Mouse (Mus musculus) lung, embryonic 16.5 days (tissue): Measurements from ENCODE around the gene Ephb4. TPM values are rescaled to one million over a fixed set of nuclear protein-coding genes. Genes with fewer than 3 reads are reported as not detected.

ENCODE experiments used
- ATAC-seq: fragments of 200-750 bp; cut with Nextera tagmentation; 2 replicates; pipeline ENCODE4 v1.8.0; 2017; ENCODE audit warnings: low read depth, mild to moderate bottlenecking, moderate library complexity
- H3K27ac ChIP-seq: fragments of 300-500 bp; sonication (generic); 2 replicates; pipeline ENCODE4 v1.5.1; 2014; ENCODE audit warnings: mild to moderate bottlenecking, control low read depth, low read length
- H3K27me3 ChIP-seq: fragments of 300-500 bp; sonication (generic); 2 replicates; pipeline ENCODE4 v1.6.1; 2014; ENCODE audit warnings: low read depth, low read length, mixed read lengths; ENCODE audit not compliant: control insufficient read depth, insufficient read depth
- H3K36me3 ChIP-seq: fragments of 300-500 bp; sonication (generic); 2 replicates; pipeline ENCODE4 v1.6.1; 2014; ENCODE audit warnings: low read length; ENCODE audit not compliant: control insufficient read depth, insufficient read depth
- H3K4me1 ChIP-seq: fragments of 300-500 bp; sonication (generic); replicated peaks from 2 replicates; pipeline ENCODE4 v1.6.1; 2014; ENCODE audit warnings: low read length, mixed read lengths; ENCODE audit not compliant: control insufficient read depth, insufficient read depth
- H3K4me2 ChIP-seq: fragments of 300-500 bp; sonication (generic); 2 replicates; pipeline ENCODE4 v1.6.1; 2014; ENCODE audit warnings: low read depth, low read length, control low read depth
- H3K4me3 ChIP-seq: fragments of 300-500 bp; sonication (generic); 2 replicates; pipeline ENCODE4 v1.5.1; 2014; ENCODE audit warnings: mild to moderate bottlenecking, low read length, control low read depth
- H3K9ac ChIP-seq: fragments of 300-500 bp; sonication (generic); 2 replicates; pipeline ENCODE4 v1.6.1; 2014; ENCODE audit warnings: low read length, control low read depth
- H3K9me3 ChIP-seq: fragments of 300-500 bp; sonication (generic); 2 replicates; pipeline ENCODE4 v1.6.1; 2016; ENCODE audit warnings: low read length; ENCODE audit not compliant: control insufficient read depth
- WGBS: fragments of 180-500 bp; shearing (Covaris S2); extraction: QIAGEN DNeasy Blood & Tissue Kit; methylation state at CpG from one replicate; pipeline ENCODE4 v1.1.7; 2014; 5-methylcytosine and 5-hydroxymethylcytosine counted together
- polyA plus RNA-seq: library from polyadenylated mRNA; unstranded; fragments of >200 nt; fragmentation: Nextera tagmentation; extraction: Ambion mirVana; gene quantifications from 2 replicates; pipeline ENCODE4 v1.2.1, GENCODE M21; 2015

The Ephb4 gene
- polyA plus RNA-seq, 1 experiment from 2014 or later = 56.9 TPM

DNA sequence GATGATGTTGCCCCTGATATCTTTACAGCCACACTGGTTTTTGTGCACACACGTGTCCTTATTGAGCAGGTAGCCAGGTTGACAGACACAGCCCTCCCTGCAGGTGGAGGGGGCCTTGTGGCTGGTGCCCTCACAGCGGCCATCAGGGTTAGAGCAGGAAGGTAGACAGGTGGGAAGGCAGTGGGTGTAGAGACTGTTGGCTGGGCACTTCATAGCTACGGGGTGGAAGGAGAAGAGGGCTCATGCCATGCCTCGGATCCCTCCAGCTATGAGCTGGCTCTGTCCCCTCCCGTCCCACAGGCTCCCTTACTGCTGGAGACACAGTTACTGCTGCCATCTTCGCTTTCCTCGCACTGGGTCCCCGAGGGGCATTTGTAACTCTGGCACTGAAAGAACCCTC lies 41.7 kb downstream of the Ephb4 start:
- Histone ChIP-seq H3K36me3 (no peaks in the 10 kb centered on the region), H3K4me3 (no peak overlapping the region), H3K9me3 (no peaks in the 10 kb centered on the region), H3K27ac (no peak overlapping the region), H3K4me1 (no peaks in the 10 kb centered on the region), H3K4me2 (no peak overlapping the region), H3K27me3 (no peaks in the 10 kb centered on the region), H3K9ac (no peak overlapping the region)
- WGBS = 76% methylated on average over 8 of the region's 8 CpGs
- no peak for ATAC-seq

DNA sequence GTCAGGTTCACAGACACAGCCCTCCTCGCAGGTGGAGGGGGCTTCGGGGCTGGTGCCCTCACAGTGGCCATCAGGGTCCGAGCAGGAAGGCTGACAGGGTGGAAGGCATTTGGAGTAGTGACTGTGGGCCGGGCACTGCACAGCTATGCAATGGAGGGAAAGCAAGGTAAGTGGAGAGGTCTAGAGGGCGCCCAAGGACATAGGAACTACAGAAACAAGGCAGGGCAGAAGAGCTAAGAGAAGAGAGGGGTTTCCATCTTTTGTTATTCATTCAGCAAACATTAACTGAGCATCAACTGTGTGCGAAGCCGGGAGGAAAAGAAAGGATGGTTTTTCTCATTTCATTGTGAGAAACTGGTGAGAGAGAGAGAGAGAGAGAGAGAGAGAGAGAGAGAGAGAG lies 44.5 kb downstream of the Ephb4 start:
- Histone ChIP-seq H3K4me2 (no peak overlapping the region), H3K4me3 (no peak overlapping the region), H3K9ac (no peak overlapping the region), H3K9me3 (no peaks in the 10 kb centered on the region), H3K4me1 (no peaks in the 10 kb centered on the region), H3K27me3 (no peaks in the 10 kb centered on the region), H3K27ac (no peak overlapping the region), H3K36me3 (no peaks in the 10 kb centered on the region)
- no peak for ATAC-seq
- WGBS = 30% methylated on average over 7 of the region's 7 CpGs

DNA sequence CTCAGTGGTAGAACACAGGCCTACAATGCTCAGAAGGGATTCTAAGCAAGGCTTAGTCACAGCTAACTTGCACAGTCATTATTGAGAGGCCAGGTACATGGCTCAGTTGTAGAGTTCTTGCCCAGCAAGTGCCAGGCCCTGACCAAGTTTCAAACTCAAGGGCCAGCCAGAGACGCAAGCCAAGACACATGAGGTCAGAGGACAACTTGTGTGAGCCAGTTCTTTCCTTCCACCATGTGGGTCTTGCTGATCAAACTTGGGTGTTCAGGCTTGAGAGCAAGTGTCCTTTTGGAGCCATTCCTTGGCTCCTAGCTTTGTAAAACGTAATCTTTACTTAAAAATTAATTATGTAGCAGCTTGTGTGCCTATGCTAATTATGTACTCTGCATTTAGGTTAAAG lies 54.2 kb downstream of the Ephb4 start:
- H3K4me3 ChIP-seq = no peak overlapping the region
- H3K36me3 ChIP-seq = no peaks in the 10 kb centered on the region
- H3K27ac ChIP-seq = no peak overlapping the region
- no peaks in the 10 kb centered on the region for H3K4me1 ChIP-seq
- no peaks in the 10 kb centered on the region for H3K27me3 ChIP-seq
- no peak for ATAC-seq
- 72% methylated on average over 2 of the region's 2 CpGs for WGBS
- H3K9me3 ChIP-seq = no peaks in the 10 kb centered on the region
- no peak overlapping the region for H3K9ac ChIP-seq
- no peak overlapping the region for H3K4me2 ChIP-seq

DNA sequence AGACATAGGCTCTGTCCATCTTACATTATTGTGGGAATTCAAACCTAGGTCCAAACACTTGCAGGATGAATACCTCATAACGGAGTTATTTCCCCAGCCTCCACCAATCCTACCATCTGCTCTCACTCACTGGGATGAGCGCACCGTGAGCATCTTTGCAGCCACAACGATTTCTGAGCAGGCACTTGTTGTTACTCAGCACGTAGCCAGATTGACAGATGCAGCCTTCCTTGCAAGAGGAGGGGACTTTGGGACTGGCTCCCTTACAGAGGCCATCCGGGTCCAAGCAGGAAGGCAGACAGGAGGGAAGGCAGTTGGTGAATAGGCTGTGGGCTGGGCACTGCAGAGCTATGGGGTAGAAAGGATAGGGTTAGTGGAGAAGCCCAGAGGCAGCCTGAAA lies 59.5 kb downstream of the Ephb4 start:
- ATAC-seq = no peak
- H3K27me3 ChIP-seq = no peaks in the 10 kb centered on the region
- no peaks in the 10 kb centered on the region for H3K9me3 ChIP-seq
- no peak overlapping the region for H3K4me2 ChIP-seq
- H3K27ac ChIP-seq = no peak overlapping the region
- H3K4me3 ChIP-seq = no peak overlapping the region
- no peaks in the 10 kb centered on the region for H3K36me3 ChIP-seq
- 66% methylated on average over 6 of the region's 6 CpGs for WGBS
- no peak overlapping the region for H3K9ac ChIP-seq
- H3K4me1 ChIP-seq = peaks cover 5% of the 10 kb centered on the region; the same call in 1 of the 2 replicates

DNA sequence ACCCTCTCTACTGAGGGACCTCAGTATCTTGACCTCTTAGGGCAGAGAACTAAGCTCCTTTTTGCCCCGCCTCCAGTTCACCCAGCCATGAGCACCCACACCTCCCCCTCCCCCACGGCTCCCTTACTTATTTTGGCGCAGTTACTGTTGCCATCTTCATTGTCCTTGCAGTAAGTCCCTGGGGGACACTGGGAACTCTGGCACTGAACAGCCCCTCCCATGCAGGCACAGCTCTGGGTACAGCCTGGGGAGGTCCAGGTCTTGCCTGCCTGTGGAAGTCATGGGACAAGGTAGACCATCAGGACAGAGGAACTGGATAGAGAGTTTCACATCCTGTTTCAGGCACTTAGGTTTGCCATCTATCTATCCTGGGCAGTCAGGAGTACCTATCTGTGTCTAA lies 60.2 kb downstream of the Ephb4 start:
- H3K4me2 ChIP-seq = no peak overlapping the region
- no peaks in the 10 kb centered on the region for H3K9me3 ChIP-seq
- peak overlapping the region; percentile 3; the same call in 1 of the 2 replicates for H3K27ac ChIP-seq
- peaks cover 5% of the 10 kb centered on the region; the same call in 1 of the 2 replicates for H3K4me1 ChIP-seq
- no peaks in the 10 kb centered on the region for H3K27me3 ChIP-seq
- no peak for ATAC-seq
- no peak overlapping the region for H3K4me3 ChIP-seq
- H3K36me3 ChIP-seq = no peaks in the 10 kb centered on the region
- no peak overlapping the region for H3K9ac ChIP-seq
- WGBS = 66% methylated on average over 3 of the region's 3 CpGs

DNA sequence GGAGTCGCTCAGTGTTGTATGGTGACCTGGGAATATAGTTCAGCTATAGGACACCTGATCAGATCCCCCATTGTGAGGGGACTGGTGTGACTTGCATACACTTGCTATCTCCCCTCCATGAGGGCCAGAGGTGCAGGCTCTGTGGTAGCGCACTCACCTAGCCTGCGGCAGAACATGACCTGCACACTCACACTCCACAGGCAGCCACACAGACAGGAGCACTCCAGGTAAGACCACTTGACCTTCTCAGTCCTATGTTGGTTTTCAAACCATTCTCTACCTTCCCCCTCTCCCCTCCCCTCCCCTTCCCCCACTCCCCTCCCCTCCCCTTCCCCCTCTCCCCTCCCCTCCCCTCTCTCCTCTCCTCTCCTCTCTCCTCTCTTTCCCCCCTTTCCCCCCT lies 60.6 kb downstream of the Ephb4 start:
- 58% methylated on average over 3 of the region's 3 CpGs for WGBS
- no peaks in the 10 kb centered on the region for H3K27me3 ChIP-seq
- H3K4me3 ChIP-seq = no peak overlapping the region
- H3K36me3 ChIP-seq = no peaks in the 10 kb centered on the region
- peak; percentile 53; the same call in 1 of the 2 replicates for ATAC-seq
- no peak overlapping the region for H3K9ac ChIP-seq
- peaks cover 5% of the 10 kb centered on the region; the same call in 1 of the 2 replicates for H3K4me1 ChIP-seq
- no peaks in the 10 kb centered on the region for H3K9me3 ChIP-seq
- H3K4me2 ChIP-seq = no peak overlapping the region
- H3K27ac ChIP-seq = peak overlapping the region; percentile 3; the same call in 1 of the 2 replicates

GRCm38 (mm10) chr5:137411235-137411634 lies 61.3 kb downstream of the Ephb4 start:
- H3K27me3 ChIP-seq = no peaks in the 10 kb centered on the region
- no peaks in the 10 kb centered on the region for H3K9me3 ChIP-seq
- H3K4me3 ChIP-seq = no peak overlapping the region
- no peaks in the 10 kb centered on the region for H3K36me3 ChIP-seq
- H3K27ac ChIP-seq = peak overlapping the region; percentile 75
- H3K9ac ChIP-seq = no peak overlapping the region
- 43% methylated on average over 8 of the region's 8 CpGs for WGBS
- peak; percentile 90 for ATAC-seq
- H3K4me2 ChIP-seq = no peak overlapping the region
- peaks cover 5% of the 10 kb centered on the region; the same call in 1 of the 2 replicates for H3K4me1 ChIP-seq

GRCm38 (mm10) chr5:137414253-137414652 lies 64.3 kb downstream of the Ephb4 start:
- no peaks in the 10 kb centered on the region for H3K9me3 ChIP-seq
- no peaks in the 10 kb centered on the region for H3K27me3 ChIP-seq
- no peak overlapping the region for H3K27ac ChIP-seq
- no peak overlapping the region for H3K9ac ChIP-seq
- H3K4me3 ChIP-seq = no peak overlapping the region
- WGBS = 21% methylated on average over 5 of the region's 5 CpGs
- no peak for ATAC-seq
- H3K4me1 ChIP-seq = peaks cover 5% of the 10 kb centered on the region; the same call in 1 of the 2 replicates
- no peak overlapping the region for H3K4me2 ChIP-seq
- H3K36me3 ChIP-seq = no peaks in the 10 kb centered on the region

DNA sequence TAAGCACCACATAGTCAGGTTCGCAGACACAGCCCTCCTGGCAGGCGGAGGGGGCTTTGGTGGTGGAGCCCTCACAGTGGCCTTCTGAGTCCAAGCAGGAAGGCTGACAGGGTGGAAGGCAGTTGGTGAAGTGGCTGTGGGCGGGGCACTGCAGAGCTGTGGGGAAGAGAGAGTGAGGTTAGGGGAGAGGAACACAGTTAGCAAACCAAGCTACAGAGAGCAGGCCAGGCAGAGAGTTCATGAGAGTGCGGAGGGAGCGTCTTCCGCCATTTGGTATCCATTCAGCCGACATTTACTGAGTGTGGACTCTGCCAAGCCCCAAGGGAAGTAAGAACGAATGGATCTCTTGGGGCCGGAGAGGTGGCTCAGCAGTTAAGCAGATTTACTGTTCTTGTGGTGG lies 69.2 kb downstream of the Ephb4 start:
- Histone ChIP-seq H3K4me2 (no peak overlapping the region), H3K4me1 (peaks cover 10% of the 10 kb centered on the region), H3K27me3 (no peaks in the 10 kb centered on the region), H3K4me3 (no peak overlapping the region), H3K36me3 (no peaks in the 10 kb centered on the region), H3K9ac (no peak overlapping the region), H3K27ac (peak overlapping the region; percentile 55), H3K9me3 (no peaks in the 10 kb centered on the region)
- peak; percentile 67 for ATAC-seq
- WGBS = 48% methylated on average over 9 of the region's 9 CpGs

DNA sequence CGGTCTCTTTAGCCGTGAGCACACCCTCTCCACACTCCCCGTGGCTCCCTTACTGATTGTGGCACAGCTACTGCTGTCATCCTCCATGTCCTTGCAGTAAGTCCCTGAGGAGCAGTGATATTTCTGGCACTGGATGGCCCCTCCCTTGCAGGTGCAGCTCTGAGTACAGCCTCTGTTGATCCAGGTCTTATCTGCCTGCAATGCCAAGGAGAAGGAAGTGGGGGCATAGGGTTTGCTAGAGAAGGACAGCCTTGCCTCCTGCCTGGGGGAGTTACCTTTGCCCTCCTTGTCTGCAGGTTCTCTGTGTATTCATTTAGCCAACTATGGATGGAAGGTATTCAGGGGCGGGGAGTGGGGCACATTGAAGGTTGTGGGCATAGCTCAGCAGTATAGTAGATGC lies 69.9 kb downstream of the Ephb4 start:
- no peak overlapping the region for H3K4me3 ChIP-seq
- WGBS = 66% methylated on average over 4 of the region's 4 CpGs
- peak; percentile 34; the same call in 1 of the 2 replicates for ATAC-seq

More for the DNA sequence above, 69.9 kb downstream of the Ephb4 start:
- no peaks in the 10 kb centered on the region for H3K36me3 ChIP-seq
- no peaks in the 10 kb centered on the region for H3K27me3 ChIP-seq
- no peaks in the 10 kb centered on the region for H3K9me3 ChIP-seq
- H3K4me2 ChIP-seq = no peak overlapping the region
- H3K27ac ChIP-seq = peak overlapping the region; percentile 55
- no peak overlapping the region for H3K9ac ChIP-seq
- peaks cover 10% of the 10 kb centered on the region for H3K4me1 ChIP-seq
